Mouse (Mus musculus) heart, adult 2 months (tissue): Measurements from ENCODE around the gene Wdr13. TPM values are rescaled to one million over a fixed set of nuclear protein-coding genes. Genes with fewer than 3 reads are reported as not detected.

ENCODE experiments used
- DNase-seq, 2 experiments: peaks; one replicate each; pipeline ENCODE4 v3.0.0; 2021
- H3K27ac ChIP-seq: fragments of 200-600 bp; 2 replicates; pipeline ENCODE4 v1.8.1; 2022
- H3K27me3 ChIP-seq: fragments of 200-500 bp; 2 replicates; pipeline ENCODE4 v1.6.1; 2012; ENCODE audit warnings: mild to moderate bottlenecking, low read length, inconsistent platforms, mixed read lengths; ENCODE audit not compliant: control insufficient read depth, insufficient read depth
- H3K36me3 ChIP-seq: fragments of 200-500 bp; 2 replicates; pipeline ENCODE4 v1.6.1; 2012; ENCODE audit warnings: low read length, inconsistent platforms; ENCODE audit not compliant: control insufficient read depth, insufficient read depth
- H3K4me1 ChIP-seq: fragments of 200-500 bp; 2 replicates; pipeline ENCODE4 v1.6.1; 2011; ENCODE audit warnings: low read length; ENCODE audit not compliant: control insufficient read depth, insufficient read depth
- H3K4me3 ChIP-seq: fragments of 200-600 bp; 2 replicates; pipeline ENCODE4 v1.8.1; 2022
- H3K79me2 ChIP-seq: fragments of 200-500 bp; replicated peaks from 2 replicates; pipeline ENCODE4 v1.6.1; 2012; ENCODE audit warnings: mild to moderate bottlenecking, inconsistent platforms, low read length, moderate library complexity, mixed read lengths; ENCODE audit not compliant: control insufficient read depth, insufficient read depth
- H3K9ac ChIP-seq: fragments of 200-500 bp; 2 replicates; pipeline ENCODE4 v1.6.1; 2012; ENCODE audit warnings: low read depth, mild to moderate bottlenecking, control low read depth, inconsistent platforms, low read length, mixed read lengths
- CTCF ChIP-seq: fragments of 200-600 bp; IDR thresholded peaks from 2 replicates; pipeline ENCODE4 v1.8.1; 2022; ENCODE audit warnings: antibody characterized with exemption, mild to moderate bottlenecking, moderate library complexity
- EP300 ChIP-seq: fragments of 200-500 bp; IDR thresholded peaks from 2 replicates; pipeline ENCODE4 v1.6.1; 2011; ENCODE audit warnings: low read depth, low read length, control low read depth; ENCODE audit not compliant: insufficient read depth
- POLR2A ChIP-seq: fragments of 200-500 bp; IDR thresholded peaks from 2 replicates; pipeline ENCODE4 v1.6.1; 2011; ENCODE audit warnings: mild to moderate bottlenecking, low read depth, low read length, control low read depth; ENCODE audit not compliant: insufficient read depth
- WGBS: fragments of 180-500 bp; shearing (Covaris S2); methylation state at CpG from one replicate; pipeline ENCODE4 v1.1.7; 2018; 5-methylcytosine and 5-hydroxymethylcytosine counted together
- intact Hi-C: fragments of 180-260 bp; cut with DNase I; formaldehyde crosslinking; loops from one replicate; pipeline ENCODE4 v1.15.1; 2025
- polyA plus RNA-seq: library from polyadenylated mRNA; depleted of rRNA; stranded (reverse); fragments of >200 nt; gene quantifications from 2 replicates; pipeline ENCODE4 v1.2.3, GENCODE M21; 2012
- total RNA-seq, 2 experiments: library from RNA; stranded (reverse); gene quantifications; 2 replicates each; pipeline ENCODE4 v1.2.3; 2021

The Wdr13 gene
- total and polyA plus RNA-seq, 3 experiments, result 35.1 to 56.0 (median 39.6) TPM

DNA sequence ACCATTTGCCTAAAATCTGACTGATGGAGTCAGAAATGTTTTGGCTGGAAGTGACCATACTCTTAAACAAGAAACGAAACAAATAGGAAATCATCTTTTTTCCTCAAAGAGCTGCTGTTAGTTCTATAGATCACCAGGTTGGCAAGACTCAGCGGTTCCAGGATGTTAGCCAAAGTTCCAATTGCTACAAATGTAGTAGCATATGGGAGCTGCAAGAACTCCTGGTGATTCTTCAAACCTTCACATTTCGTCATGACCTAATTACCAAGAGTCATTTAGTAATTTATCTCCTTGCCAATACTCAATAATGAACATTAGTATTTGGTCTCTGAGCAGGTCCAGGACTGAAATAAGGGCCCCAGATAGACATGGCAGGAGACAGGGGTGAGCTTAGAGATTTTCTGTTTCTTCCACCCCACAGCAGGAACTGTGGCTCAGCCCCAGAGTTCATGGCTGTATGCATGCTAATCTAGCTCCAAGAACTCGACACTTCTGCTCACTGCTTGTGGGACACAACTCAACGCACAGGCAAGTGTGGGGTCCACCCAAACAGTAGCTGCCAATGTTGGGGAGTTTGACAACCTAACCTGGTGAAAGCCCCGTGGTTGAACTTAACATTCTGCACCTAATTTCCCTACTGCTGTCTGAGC, 8.7 kb downstream of the Wdr13 start:
- H3K79me2 ChIP-seq, result no peaks in the 10 kb centered on the region
- no peak for TF ChIP-seq CTCF
- no peak for TF ChIP-seq POLR2A
- no peak for TF ChIP-seq EP300
- no peak overlapping the region for H3K9ac ChIP-seq
- no peaks in the 10 kb centered on the region for H3K27me3 ChIP-seq
- H3K4me3 ChIP-seq, result no peak overlapping the region
- H3K27ac ChIP-seq, result no peak overlapping the region
- no peaks in the 10 kb centered on the region for H3K4me1 ChIP-seq
- DNase-seq, result no peak
- intact Hi-C loops, result no loop called here
- no peaks in the 10 kb centered on the region for H3K36me3 ChIP-seq
- 81% methylated on average over 6 of the region's 6 CpGs for WGBS

- Histone ChIP-seq H3K27ac (no peak overlapping the region), H3K9ac (no peak overlapping the region), H3K27me3 (no peaks in the 10 kb centered on the region), H3K4me3 (no peak overlapping the region), H3K36me3 (no peaks in the 10 kb centered on the region), H3K4me1 (no peaks in the 10 kb centered on the region), H3K79me2 (no peaks in the 10 kb centered on the region)
- DNase-seq, result no peak
- intact Hi-C loops, result no loop called here
- TF ChIP-seq EP300 (no peak), CTCF (no peak), POLR2A (no peak)
Measured at GRCm38 (mm10) chrX:8117264-8117663, 15.4 kb downstream of the Wdr13 start.

DNA sequence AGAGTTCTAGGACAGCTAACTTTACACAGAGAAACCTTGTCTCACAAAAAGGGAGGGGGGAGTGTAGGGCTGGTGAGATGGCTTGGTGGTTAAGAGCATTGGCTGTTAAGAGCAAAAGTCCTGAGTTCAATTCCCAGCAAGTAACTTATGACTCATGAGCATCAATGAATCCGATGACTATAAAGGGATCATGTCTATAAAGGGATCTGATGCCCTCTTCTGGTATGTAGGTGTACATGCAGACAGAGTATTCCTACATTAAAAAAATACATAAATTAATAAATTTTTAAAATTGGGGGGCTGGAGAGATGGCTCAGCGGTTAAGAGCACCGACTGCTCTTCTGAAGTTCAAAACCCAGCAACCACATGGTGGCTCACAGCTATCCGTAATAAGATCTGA, 17.4 kb downstream of the Wdr13 start:
- WGBS, result 64% methylated on average over 4 of the region's 4 CpGs
- intact Hi-C loops, result no loop called here
- Histone ChIP-seq H3K27ac (no peak overlapping the region), H3K27me3 (no peaks in the 10 kb centered on the region), H3K4me1 (no peaks in the 10 kb centered on the region), H3K4me3 (no peak overlapping the region), H3K79me2 (no peaks in the 10 kb centered on the region), H3K36me3 (no peaks in the 10 kb centered on the region), H3K9ac (no peak overlapping the region)
- TF ChIP-seq CTCF, result peak; percentile 51
- TF ChIP-seq EP300, result no peak
- DNase-seq, result no peak

DNA sequence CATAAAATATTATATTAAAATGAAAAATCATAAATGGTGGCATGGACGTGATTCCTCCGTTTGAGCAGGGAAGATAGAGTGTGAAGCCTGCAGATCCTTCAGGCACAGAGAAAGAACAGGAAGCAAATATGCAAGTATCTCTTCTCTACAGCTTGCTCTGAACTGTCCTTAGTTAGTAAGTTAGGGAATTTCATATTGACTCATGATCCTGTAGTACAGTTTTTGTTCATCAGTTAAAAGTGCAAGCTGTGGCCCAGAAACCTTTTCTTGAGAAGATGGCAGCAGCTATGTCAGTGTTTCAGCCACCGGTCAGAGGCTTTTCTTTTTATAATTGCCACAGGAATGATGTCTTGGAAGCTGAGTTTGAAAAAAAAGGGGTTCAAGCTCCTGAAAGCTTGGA, 27.7 kb downstream of the Wdr13 start:
- Histone ChIP-seq H3K4me1 (no peaks in the 10 kb centered on the region), H3K4me3 (no peak overlapping the region), H3K27ac (no peak overlapping the region), H3K36me3 (no peaks in the 10 kb centered on the region), H3K27me3 (no peaks in the 10 kb centered on the region), H3K79me2 (no peaks in the 10 kb centered on the region), H3K9ac (no peak overlapping the region)
- intact Hi-C loops, result no loop called here
- DNase-seq, result no peak
- WGBS, result 88% methylated on average over 3 of the region's 3 CpGs
- TF ChIP-seq CTCF (no peak), EP300 (no peak), POLR2A (no peak)

GRCm38 (mm10) chrX:8102213-8102668, 30.5 kb downstream of the Wdr13 start:
- intact Hi-C loops, result no loop called here
- no peak for DNase-seq
- Histone ChIP-seq H3K9ac (no peak overlapping the region), H3K27ac (no peak overlapping the region), H3K4me3 (no peak overlapping the region), H3K79me2 (no peaks in the 10 kb centered on the region), H3K36me3 (no peaks in the 10 kb centered on the region), H3K4me1 (no peaks in the 10 kb centered on the region), H3K27me3 (no peaks in the 10 kb centered on the region)
- TF ChIP-seq POLR2A (no peak), CTCF (no peak), EP300 (no peak)
- whole genome bisulfite sequencing, result 28% methylated on average over 7 of the region's 7 CpGs

DNA sequence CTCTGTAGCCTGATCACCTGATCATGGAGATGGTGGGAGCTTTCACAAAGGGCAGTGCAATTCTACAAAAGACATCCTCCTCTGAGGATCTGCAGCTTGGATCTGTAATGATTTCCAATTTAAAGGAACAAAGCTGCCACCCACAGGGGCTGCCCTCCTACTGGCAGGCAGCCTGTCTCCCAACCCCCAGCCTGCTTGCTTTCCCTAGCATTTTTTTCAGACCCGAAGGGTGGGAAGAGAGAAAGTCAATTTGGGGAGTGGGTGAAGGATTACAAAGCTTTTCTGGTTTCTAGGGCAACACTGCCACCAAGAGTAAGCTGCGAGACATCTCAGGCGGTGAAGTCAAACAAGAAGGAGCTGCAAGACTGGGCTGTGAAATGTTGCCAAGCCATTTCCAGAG, 31.7 kb downstream of the Wdr13 start:
- DNase-seq, result no peak
- no peaks in the 10 kb centered on the region for H3K27me3 ChIP-seq
- intact Hi-C loops, result no loop called here
- no peaks in the 10 kb centered on the region for H3K4me1 ChIP-seq
- no peak overlapping the region for H3K4me3 ChIP-seq
- H3K9ac ChIP-seq, result no peak overlapping the region
- no peaks in the 10 kb centered on the region for H3K79me2 ChIP-seq
- H3K27ac ChIP-seq, result no peak overlapping the region
- H3K36me3 ChIP-seq, result no peaks in the 10 kb centered on the region
- TF ChIP-seq POLR2A (no peak), CTCF (no peak), EP300 (no peak)
- 29% methylated on average over 3 of the region's 3 CpGs for WGBS
